Mouse (Mus musculus): ENCODE results near the gene Mindy4b-ps.

DNA sequence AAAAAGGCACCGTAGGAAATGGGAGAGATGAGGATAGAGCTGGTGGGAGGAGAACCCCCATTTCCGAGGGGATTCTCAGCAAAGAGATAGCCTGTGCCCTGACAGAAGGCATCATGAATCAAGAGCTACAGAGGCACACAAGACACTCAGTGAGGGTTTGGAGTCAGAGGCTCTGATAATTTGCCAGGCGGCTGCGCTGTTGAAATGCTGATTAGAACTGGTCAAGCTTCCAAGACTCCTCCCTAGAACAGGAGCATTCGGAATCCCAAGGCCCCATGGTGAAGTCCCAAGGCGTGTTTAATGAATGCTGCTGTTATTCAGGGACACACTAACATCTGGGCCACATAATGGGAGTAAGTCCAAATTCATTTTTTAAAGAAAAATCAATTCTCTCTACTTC lies 4.8 kb downstream of the Mindy4b-ps start:
- TF ChIP-seq CTCF (IDR thresholded peaks at IDR 0.05; ENCODE audit: borderline replicate concordance, insufficient read depth, low read depth, low read length) (no peak), POLR2A (IDR thresholded peaks at IDR 0.05; ENCODE audit: borderline replicate concordance, insufficient read depth, low read length) (no peak)
